Mouse (Mus musculus) embryonic fibroblast, embryonic 13.5 days (primary cell): Measurements from ENCODE around the gene Nhsl1.

Experiments
- CTCF ChIP-seq: IDR thresholded peaks from 2 replicates; pipeline ENCODE4 v1.5.1; 2011; ENCODE audit warnings: mild to moderate bottlenecking, control low read depth, low read length, moderate library complexity, borderline replicate concordance; ENCODE audit not compliant: insufficient read depth
- POLR2A ChIP-seq: IDR thresholded peaks from 2 replicates; pipeline ENCODE4 v1.6.1; 2011; ENCODE audit warnings: low read depth, mild to moderate bottlenecking, control low read depth, low read length, moderate library complexity

- TF ChIP-seq POLR2A (no peak), CTCF (no peak)
These were observed 22.8 kb downstream of the Nhsl1 start for GRCm38 (mm10) chr10:18341444-18342196.
